ENCODE assay signal across 11 mouse cellular contexts in the genomic region with DNA sequence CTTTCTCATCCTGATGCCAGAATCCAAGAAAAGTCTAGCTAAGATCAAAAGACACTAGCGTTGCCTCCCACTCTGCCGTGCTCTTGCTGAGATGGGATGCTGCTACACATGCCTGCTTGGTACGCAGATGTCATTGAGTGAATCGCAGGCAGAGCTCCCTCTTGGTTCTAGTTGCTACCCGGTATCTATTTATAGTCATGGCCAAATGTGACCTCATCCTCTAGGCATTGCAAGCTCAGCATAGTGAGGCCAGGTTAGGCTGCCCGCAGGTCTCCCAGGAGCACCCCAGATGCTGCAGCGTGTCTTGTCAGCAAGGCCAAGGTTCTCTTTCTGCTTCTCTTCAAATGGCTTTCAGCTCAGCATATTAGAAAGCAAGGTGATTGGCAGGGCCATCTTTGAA.
DNase-seq lines count a peak whose midpoint lies in the region; ATAC-seq and TF ChIP-seq lines count a peak whose summit lies in the region.
"Had no signal": no experiment of that assay in that cellular context is flagged by ENCODE, and none has a peak within 500 bp of the region (broad histone marks: within the 10 kb centered on the region; RNA-seq: fewer than 3 reads in every experiment).

No protein-coding gene starts in this region.

- no peak overlapping the region for H3K27ac ChIP-seq in intestine, postnatal 0 days (ENCODE audit: low read depth, low read length)
- H3K27ac ChIP-seq: liver, embryonic 13.5 days; midbrain, embryonic 12.5 days had no signal

- DNase-seq in adrenal gland, adult 2 months = peak; percentile 52
- DNase-seq in adrenal gland, postnatal 25 days = no peak
- peak; percentile 15 for DNase-seq in layer of hippocampus, adult 9-11 months
- no peak for DNase-seq in layer of hippocampus, postnatal 25 days (ENCODE audit: extremely low spot score in 1 of 2, low spot score in 1 of 2)
- DNase-seq in heart, adult 9 months (ENCODE audit: low spot score in 2 of 2) = peak; percentile 12 to 27
- peak; percentile 27 for DNase-seq in heart, postnatal 4 days
- DNase-seq in thymus, adult 18-20 months = no peak
- DNase-seq: liver, embryonic 13.5 days had no signal

- no peaks in the 10 kb centered on the region for H3K36me3 ChIP-seq in intestine, postnatal 0 days (ENCODE audit: control insufficient read depth, insufficient read depth)
- H3K36me3 ChIP-seq: liver, embryonic 13.5 days; midbrain, embryonic 12.5 days had no signal

- no peak for ATAC-seq in intestine, postnatal 0 days
- ATAC-seq: hindbrain, embryonic 16.5 days had no signal

- no peak for TF ChIP-seq CTCF in intestine, postnatal 0 days (IDR thresholded peaks at IDR 0.05; ENCODE audit: low read depth)

- H3K9ac ChIP-seq in intestine, postnatal 0 days (ENCODE audit: low read depth, low read length) = no peak overlapping the region
- H3K9ac ChIP-seq: liver, embryonic 13.5 days; midbrain, embryonic 12.5 days had no signal

- H3K4me3 ChIP-seq in intestine, postnatal 0 days (ENCODE audit: low read depth, low read length) = no peak overlapping the region
- H3K4me3 ChIP-seq: liver, embryonic 13.5 days; midbrain, embryonic 12.5 days had no signal

- H3K27me3 ChIP-seq in intestine, postnatal 0 days (replicated peaks; ENCODE audit: control insufficient read depth, insufficient read depth, low read length) = no peaks in the 10 kb centered on the region
- H3K27me3 ChIP-seq: liver, embryonic 13.5 days had no signal

- 75% methylated on average over 7 of the region's 7 CpGs for WGBS in intestine, postnatal 0 days

- no peak overlapping the region for H3K4me2 ChIP-seq in intestine, postnatal 0 days (replicated peaks; ENCODE audit: low read depth)
- H3K4me2 ChIP-seq: liver, embryonic 13.5 days; midbrain, embryonic 12.5 days had no signal

- no peaks in the 10 kb centered on the region for H3K4me1 ChIP-seq in intestine, postnatal 0 days (replicated peaks; ENCODE audit: control insufficient read depth, insufficient read depth, low read length)
- H3K4me1 ChIP-seq: midbrain, embryonic 12.5 days had no signal

- no peaks in the 10 kb centered on the region for H3K9me3 ChIP-seq in intestine, postnatal 0 days (ENCODE audit: control insufficient read depth)
- H3K9me3 ChIP-seq: liver, embryonic 13.5 days; midbrain, embryonic 12.5 days had no signal

Comparison
In these comparisons a context has a peak if more than half of its experiments do, and no peak if none do; other contexts are left out.
1. DNase-seq: peak in adrenal gland, adult 2 months (single experiment), layer of hippocampus, adult 9-11 months (single experiment), heart, adult 9 months (2 of 2) and heart, postnatal 4 days (single experiment); none in adrenal gland, postnatal 25 days (single experiment), layer of hippocampus, postnatal 25 days (0 of 2) and thymus, adult 18-20 months (0 of 2).